Mouse (Mus musculus) embryo, embryonic 9.5 days (tissue): ENCODE results near the gene Csn1s1.

Experiments
- DNase-seq: peaks from one replicate; pipeline ENCODE4 v3.0.0-alpha.2; 2017; ENCODE audit errors: extremely low spot score

Csn1s1 gene

GRCm38 (mm10) chr5:87665908-87666307, at the start of gene Csn1s1:
Gene Csn1s1 (plus strand): TSS chr5:87666208.
- no peak for DNase-seq

- no peak for DNase-seq
These were observed 43.3 kb upstream of the Csn1s1 start for GRCm38 (mm10) chr5:87622681-87623080.

GRCm38 (mm10) chr5:87642787-87643186, 23.2 kb upstream of the Csn1s1 start:
- DNase-seq = no peak

GRCm38 (mm10) chr5:87699530-87699929, 33.5 kb downstream of the Csn1s1 start, which contains the start of gene Csn2:
Gene Csn2 (minus strand): TSS chr5:87699630.
- no peak for DNase-seq

- DNase-seq = no peak
These were observed 39.9 kb downstream of the Csn1s1 start for GRCm38 (mm10) chr5:87705891-87706290.
